Mouse (Mus musculus) cerebellum, adult 2 months (tissue): ENCODE measurements around the gene Brca2.

ENCODE experiments used
- CTCF ChIP-seq: fragments of 200-500 bp; IDR thresholded peaks from 2 replicates; pipeline ENCODE4 v1.5.1; 2011; ENCODE audit warnings: low read depth, mild to moderate bottlenecking, control low read depth, low read length, moderate library complexity, borderline replicate concordance; ENCODE audit not compliant: insufficient read depth
- POLR2A ChIP-seq: fragments of 200-500 bp; IDR thresholded peaks from 2 replicates; pipeline ENCODE4 v1.6.1; 2011; ENCODE audit warnings: low read length, control low read depth, borderline replicate concordance; ENCODE audit not compliant: insufficient read depth

GRCm38 (mm10) chr5:150510451-150511225 is 11.8 kb upstream of the Brca2 start:
- TF ChIP-seq CTCF (no peak), POLR2A (no peak)
